Mouse (Mus musculus): ENCODE measurements at regions not wholly inside any gene's neighbourhood (a gene's known extent, or its start where the extent isn't known, plus 50 kb on each side); places are given as distances from the start of the nearest gene placed in this dataset.

DNA sequence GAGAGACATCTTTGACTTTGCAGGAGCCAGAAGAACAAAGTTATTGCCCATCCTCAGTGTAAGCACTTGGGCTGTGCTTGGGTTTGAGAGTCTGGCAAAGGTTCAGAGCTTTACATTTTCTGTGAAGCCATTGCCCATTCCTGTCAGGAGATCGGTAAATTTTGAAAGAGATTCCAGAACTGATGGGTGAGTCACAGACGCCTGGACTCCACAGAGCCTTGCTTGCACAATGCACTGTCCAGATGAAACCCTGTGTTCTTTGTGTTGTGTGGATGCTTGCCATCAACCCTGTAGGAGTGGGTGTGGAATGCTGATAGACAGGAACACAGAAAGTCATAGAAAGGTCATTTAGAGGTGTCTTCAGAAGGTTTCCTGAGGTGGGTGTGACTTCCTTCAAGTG lies 227.3 kb upstream of the Rora start:
- TF ChIP-seq CTCF (IDR thresholded peaks at IDR 0.05; ENCODE audit: control insufficient read depth, insufficient read depth, insufficient replicate concordance, low read depth, low read length), result no peak
- no peak for TF ChIP-seq POLR2A (IDR thresholded peaks at IDR 0.05; ENCODE audit: control insufficient read depth, low read depth, low read length)

All from testis, adult 2 months (tissue).